Mouse (Mus musculus) gastrocnemius, adult 18-20 months (tissue): ENCODE data around the gene Asphd2. TPM values are rescaled to one million over a fixed set of nuclear protein-coding genes. Genes with fewer than 3 reads are reported as not detected.

ENCODE experiments used
- DNase-seq: peaks from one replicate; pipeline ENCODE4 v3.0.0; 2021; ENCODE audit warnings: low spot score
- total RNA-seq, 2 experiments: library from RNA; stranded (reverse); gene quantifications; 2 replicates each; pipeline ENCODE4 v1.2.3; 2021

Asphd2 gene
- total RNA-seq, 2 experiments from 2014 or later, result 0.30 to 0.40 TPM

DNA sequence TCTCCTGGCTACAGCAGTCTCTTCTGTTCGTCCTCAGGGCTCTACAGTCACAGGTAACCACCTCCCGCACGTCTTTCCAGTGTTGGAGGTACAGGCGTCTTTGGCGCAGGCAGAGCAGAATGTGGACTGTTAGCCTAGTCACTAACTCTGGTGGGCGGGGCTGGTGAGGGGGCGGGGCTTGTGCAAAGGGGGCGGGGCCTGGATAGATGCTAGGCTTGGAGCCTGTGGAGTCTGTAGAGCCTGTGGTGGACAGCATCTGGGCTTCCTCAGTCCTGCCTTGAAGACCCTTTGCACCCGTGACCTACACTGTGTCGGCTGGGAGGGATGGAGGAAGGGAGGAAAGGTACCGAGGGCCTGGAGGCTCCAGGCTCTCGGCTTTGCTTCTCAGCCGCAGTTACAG lies 38.8 kb downstream of the Asphd2 start, which contains the start of gene Gm6583:
Gene Gm6583, minus strand, starts transcription at position 124 of the 400 bp plus-strand sequence.
- DNase-seq, result no peak

GRCm38 (mm10) chr5:112355493-112355892 lies 39.2 kb downstream of the Asphd2 start:
- DNase-seq, result no peak

GRCm38 (mm10) chr5:112349169-112349568 lies 45.5 kb downstream of the Asphd2 start:
- DNase-seq, result no peak

GRCm38 (mm10) chr5:112346211-112346965 lies 48.3 kb downstream of the Asphd2 start:
- no peak for DNase-seq

DNA sequence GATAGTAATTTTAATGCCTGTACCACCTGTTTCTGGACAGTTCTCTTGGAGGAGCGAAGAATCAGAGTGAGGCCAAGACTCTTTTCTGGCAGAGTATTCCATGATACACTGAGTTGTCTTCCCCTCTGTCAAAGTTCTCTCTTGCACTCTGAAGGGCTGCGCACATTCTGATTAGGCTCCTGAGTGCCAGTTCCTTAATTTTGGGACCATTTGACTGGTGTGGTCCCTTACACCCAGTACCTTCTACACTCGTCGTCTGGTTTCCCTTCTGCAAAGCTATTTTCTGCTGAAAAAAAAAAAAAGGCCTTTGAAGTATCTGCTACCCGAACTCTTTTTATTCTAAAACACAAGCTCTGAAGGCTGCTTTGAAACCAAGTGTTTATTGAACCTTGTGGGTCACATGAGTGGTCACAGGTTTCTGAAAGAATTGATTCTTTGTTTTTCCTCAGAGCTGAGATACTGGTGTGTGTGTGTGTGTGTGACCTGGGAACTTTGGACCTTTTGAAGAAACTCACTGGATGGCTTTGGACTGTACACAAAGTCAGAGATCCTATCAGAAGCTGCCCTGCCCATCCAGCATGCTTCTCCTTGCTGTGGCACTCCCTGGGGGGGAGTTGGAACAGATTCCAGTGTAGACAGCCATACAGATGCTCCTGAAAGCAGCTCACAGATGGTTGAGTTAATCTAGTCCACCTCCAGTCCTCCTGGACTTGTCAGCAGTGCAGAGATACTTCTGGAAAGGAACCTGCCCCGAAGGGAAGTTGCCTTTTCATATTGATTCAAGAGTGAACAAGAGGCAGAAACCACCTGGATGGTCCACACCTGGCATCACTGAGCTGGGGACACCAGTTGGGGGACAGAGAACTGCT lies 50.3 kb downstream of the Asphd2 start:
- DNase-seq, result no peak

GRCm38 (mm10) chr5:112343205-112343595 lies 51.5 kb downstream of the Asphd2 start:
- DNase-seq, result peak; percentile 19

GRCm38 (mm10) chr5:112342463-112343204 lies 52.0 kb downstream of the Asphd2 start, which contains the start of the genes Srrd and Hps4:
Gene Srrd (minus strand): TSS chr5:112343040.
Gene Hps4 (plus strand): TSS chr5:112343083.
- peak; percentile 77 for DNase-seq

DNA sequence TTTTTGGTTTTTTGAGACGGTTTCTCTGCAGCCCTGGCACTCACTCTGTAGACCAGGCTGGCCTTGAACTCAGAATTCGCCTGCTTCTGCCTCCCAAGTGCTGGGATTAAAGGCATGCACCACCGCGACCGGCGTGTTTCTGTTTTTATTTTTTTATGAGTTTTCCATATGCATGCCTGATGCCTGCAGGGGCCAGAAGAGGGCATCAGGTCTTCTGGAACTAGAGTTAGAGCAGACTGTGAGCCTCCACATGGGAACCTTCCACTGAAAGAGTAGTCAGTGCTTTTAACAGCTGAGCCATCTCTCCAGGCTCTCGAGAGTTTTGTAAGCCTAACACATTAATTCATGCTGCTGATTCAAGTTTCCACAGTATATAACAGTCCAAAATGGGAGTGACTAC lies 55.5 kb downstream of the Asphd2 start:
- no peak for DNase-seq

DNA sequence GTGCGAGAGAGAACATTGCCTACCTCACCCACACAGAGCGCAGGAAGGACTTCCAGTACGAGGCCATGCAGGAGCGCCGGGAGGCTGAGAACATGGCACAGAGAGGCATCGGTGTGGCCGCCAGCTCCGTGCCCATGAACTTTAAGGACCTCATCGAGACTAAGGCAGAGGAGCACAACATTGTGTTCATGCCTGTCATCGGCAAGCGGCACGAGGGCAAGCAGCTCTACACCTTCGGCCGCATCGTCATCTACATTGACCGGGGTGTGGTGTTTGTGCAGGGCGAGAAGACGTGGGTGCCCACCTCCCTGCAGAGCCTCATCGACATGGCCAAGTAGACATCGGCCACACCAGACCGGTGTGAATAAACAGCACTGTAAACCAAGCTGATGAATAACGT lies 57.7 kb downstream of the Asphd2 start:
- no peak for DNase-seq

DNA sequence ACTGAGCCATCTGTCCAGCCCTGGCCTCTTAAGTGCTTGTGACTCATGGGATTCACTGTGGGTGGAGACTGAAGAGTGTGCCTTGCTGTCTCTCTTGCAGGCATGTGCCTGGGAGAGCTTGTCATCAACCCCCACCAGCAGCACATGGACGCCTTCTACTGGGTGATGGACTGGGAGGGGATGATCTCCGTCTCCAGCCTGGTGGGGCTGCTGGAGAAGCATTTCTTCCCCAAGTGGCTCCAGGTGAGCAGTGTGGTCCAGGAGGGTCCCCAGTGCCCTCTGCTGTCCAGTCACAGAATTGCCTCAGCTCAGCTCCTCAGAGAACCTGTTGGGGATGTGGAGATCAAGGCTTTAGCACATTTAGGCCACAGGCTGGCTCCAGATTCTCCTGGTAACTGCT lies 59.2 kb downstream of the Asphd2 start:
- DNase-seq, result peak; percentile 43

Other genes with a start within 250 kb of the Asphd2 start
- under 1 TPM; 0.57 to 0.68 TPM for gene Cryba4, start 142.3 kb downstream of the Asphd2 start, total RNA-seq
- 1 to 10 TPM; 1.2 to 1.9 TPM for gene Crybb1, start 139.1 kb downstream of the Asphd2 start, total RNA-seq
- 10 to 100 TPM; 16.0 to 22.4 TPM for gene Tpst2, start 118.2 kb downstream of the Asphd2 start, total RNA-seq
- gene Tfip11, start 68.5 kb downstream of the Asphd2 start, total RNA-seq, result 10 to 100 TPM; 13.0 to 13.2 TPM
- gene Srrd, start 51.8 kb downstream of the Asphd2 start, total RNA-seq, result 1 to 10 TPM; 4.3 to 5.0 TPM
- gene Hps4, start 51.8 kb downstream of the Asphd2 start, total RNA-seq, result 1 to 10 TPM; 6.9 to 7.1 TPM
- not detected for gene Gm6583, start 38.8 kb downstream of the Asphd2 start, total RNA-seq
- not detected for gene Gm6588, start 54.6 kb upstream of the Asphd2 start, total RNA-seq
- under 1 TPM in 1 of 2 experiments, not detected in 1; 0.02 TPM for gene Sez6l, start 182.3 kb upstream of the Asphd2 start, total RNA-seq